Mouse (Mus musculus): ENCODE results near the gene Btg2. TPM values are rescaled to one million over a fixed set of nuclear protein-coding genes. Genes with fewer than 3 reads are reported as not detected.

Btg2 gene
- polyA plus RNA-seq, 1 experiment from 2014 or later: 315 TPM

Other genes with a start within 250 kb of the Btg2 start
- 0.12 and 0.42 TPM in 2 replicates for gene Optc, start 171.1 kb downstream of the Btg2 start, polyA plus RNA-seq (2015; fragmentation: Nextera tagmentation; extraction: Ambion mirVana)
- gene Prelp, start 157.7 kb downstream of the Btg2 start, polyA plus RNA-seq (2015; fragmentation: Nextera tagmentation; extraction: Ambion mirVana): 1.1 and 1.6 TPM in 2 replicates
- 0.32 and 0.40 TPM in 2 replicates for gene Fmod, start 41.9 kb downstream of the Btg2 start, polyA plus RNA-seq (2015; fragmentation: Nextera tagmentation; extraction: Ambion mirVana)
- 0.72 and 1.1 TPM in 2 replicates for gene Chit1, start 32.1 kb upstream of the Btg2 start, polyA plus RNA-seq (2015; fragmentation: Nextera tagmentation; extraction: Ambion mirVana)
- gene Chil1, start 103.1 kb upstream of the Btg2 start, polyA plus RNA-seq (2015; fragmentation: Nextera tagmentation; extraction: Ambion mirVana): 5.3 and 5.9 TPM in 2 replicates
- 0.76 and 0.82 TPM in 2 replicates for gene Mybph, start 114.3 kb upstream of the Btg2 start, polyA plus RNA-seq (2015; fragmentation: Nextera tagmentation; extraction: Ambion mirVana)
- gene Adora1, start 156.3 kb upstream of the Btg2 start, polyA plus RNA-seq (2015; fragmentation: Nextera tagmentation; extraction: Ambion mirVana): 0.14 and 0.21 TPM in 2 replicates
- gene Myog, start 210.9 kb upstream of the Btg2 start, polyA plus RNA-seq (2015; fragmentation: Nextera tagmentation; extraction: Ambion mirVana): 3.0 and 3.5 TPM in 2 replicates

All from thymus, postnatal 0 days (tissue).